Mouse (Mus musculus): ENCODE measurements around the gene Rab25. TPM values are rescaled to one million over a fixed set of nuclear protein-coding genes. Genes with fewer than 3 reads are reported as not detected.

Rab25 gene
- polyA plus RNA-seq, 1 experiment = 35.1 TPM

DNA sequence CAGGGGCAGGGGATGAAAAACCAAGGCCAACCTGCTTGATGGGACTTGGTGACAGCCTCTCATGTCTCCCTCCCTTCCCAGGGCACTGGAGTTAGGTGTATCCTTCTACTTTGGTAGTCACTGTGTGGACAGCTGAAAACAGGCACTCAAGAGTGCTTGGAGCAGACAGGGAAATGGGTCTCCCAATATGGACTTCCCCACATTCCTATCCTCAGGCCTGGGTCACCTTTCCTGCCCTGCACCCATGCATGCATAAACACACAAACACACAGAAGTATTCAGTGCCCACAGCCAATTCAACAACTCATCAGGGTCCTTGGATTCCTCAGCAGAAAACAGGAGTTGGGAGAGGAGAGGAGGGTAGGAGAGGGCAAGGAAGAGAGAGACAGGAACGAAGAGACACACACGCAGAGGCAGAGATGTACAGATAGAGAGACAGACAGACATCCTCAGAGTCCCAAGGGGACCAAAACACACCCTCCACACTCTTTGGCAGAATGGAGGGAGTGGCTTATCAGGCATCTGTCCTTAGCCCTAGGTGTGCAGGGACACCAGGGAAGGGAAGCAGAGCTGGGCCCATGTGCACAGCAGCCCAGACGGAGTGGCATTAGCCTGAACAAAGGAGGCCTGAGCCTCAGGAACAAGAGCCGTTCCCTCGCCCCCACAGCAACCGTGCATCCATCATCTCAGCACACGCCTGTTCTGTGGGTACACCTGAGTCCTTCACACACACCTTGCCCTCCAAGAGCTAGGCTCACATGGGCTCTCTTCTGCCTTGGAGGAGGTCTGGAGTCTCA, 18.7 kb downstream of the Rab25 start:
- TF ChIP-seq EP300 (IDR thresholded peaks at IDR 0.05; ENCODE audit: insufficient read depth, low read depth, low read length) = no peak
- peak overlapping the region; percentile 57 for H3K27ac ChIP-seq (ENCODE audit: insufficient read depth, low read length)
- H3K27me3 ChIP-seq (ENCODE audit: control insufficient read depth, insufficient read depth, low read length, poor library complexity, severe bottlenecking) = no peaks in the 10 kb centered on the region
- no peaks in the 10 kb centered on the region for H3K9me3 ChIP-seq (replicated peaks; ENCODE audit: control insufficient read depth, insufficient read depth, low read length, poor library complexity, severe bottlenecking)
- peak overlapping the region; percentile 84 for H3K9ac ChIP-seq (ENCODE audit: low read depth, poor library complexity, severe bottlenecking)
- peaks cover 4% of the 10 kb centered on the region for H3K4me1 ChIP-seq (ENCODE audit: control insufficient read depth, insufficient read depth, low read length)
- peak overlapping the region; percentile 50 for H3K4me3 ChIP-seq (ENCODE audit: low read depth, low read length)
- H3K36me3 ChIP-seq (ENCODE audit: control insufficient read depth, insufficient read depth, low read length, poor library complexity, severe bottlenecking) = peaks cover 13% of the 10 kb centered on the region

GRCm38 (mm10) chr3:88528646-88529045, 19.5 kb downstream of the Rab25 start:
- peaks cover 18% of the 10 kb centered on the region for H3K36me3 ChIP-seq (ENCODE audit: control insufficient read depth, insufficient read depth, low read length, poor library complexity, severe bottlenecking)

DNA sequence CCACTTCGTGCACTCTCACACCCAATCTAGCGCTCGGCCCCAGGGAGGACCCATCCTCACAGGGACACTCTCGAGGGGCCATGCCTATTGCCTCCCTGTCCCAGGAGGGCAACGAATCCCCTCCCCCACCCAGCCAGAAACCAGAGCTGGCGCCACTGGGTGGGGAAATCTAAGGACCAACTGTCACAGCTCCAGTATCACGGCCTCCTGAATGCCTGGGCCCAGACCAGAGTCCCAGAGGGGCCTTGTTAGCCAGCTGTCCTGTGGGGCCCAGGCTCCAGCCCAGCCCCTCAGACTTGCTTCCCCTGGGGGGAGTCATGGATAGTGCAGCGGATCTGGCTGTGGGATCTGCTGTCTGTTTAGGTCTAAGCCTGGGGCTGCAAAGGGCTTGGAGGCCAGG, 20.5 kb downstream of the Rab25 start:
- peaks cover 4% of the 10 kb centered on the region for H3K4me1 ChIP-seq (ENCODE audit: control insufficient read depth, insufficient read depth, low read length)
- TF ChIP-seq EP300 (IDR thresholded peaks at IDR 0.05; ENCODE audit: insufficient read depth, low read depth, low read length) = no peak
- TF ChIP-seq POLR2A (IDR thresholded peaks at IDR 0.05; ENCODE audit: insufficient read depth, low read length) = no peak
- TF ChIP-seq CTCF (IDR thresholded peaks at IDR 0.05; ENCODE audit: low read depth, low read length) = no peak
- peaks cover 18% of the 10 kb centered on the region for H3K36me3 ChIP-seq (ENCODE audit: control insufficient read depth, insufficient read depth, low read length, poor library complexity, severe bottlenecking)
- H3K27ac ChIP-seq (ENCODE audit: insufficient read depth, low read length) = no peak overlapping the region
- H3K9me3 ChIP-seq (replicated peaks; ENCODE audit: control insufficient read depth, insufficient read depth, low read length, poor library complexity, severe bottlenecking) = no peaks in the 10 kb centered on the region
- H3K9ac ChIP-seq (ENCODE audit: low read depth, poor library complexity, severe bottlenecking) = peak overlapping the region; percentile 3; the same call in 1 of the 2 replicates
- 0 out of 2 replicates have a peak overlapping the region, but pooled peaks have one; percentile 5 for H3K4me3 ChIP-seq (ENCODE audit: low read depth, low read length)
- H3K27me3 ChIP-seq (ENCODE audit: control insufficient read depth, insufficient read depth, low read length, poor library complexity, severe bottlenecking) = no peaks in the 10 kb centered on the region

More at GRCm38 (mm10) chr3:88528646-88529045, 19.5 kb downstream of the Rab25 start:
- H3K9me3 ChIP-seq (replicated peaks; ENCODE audit: control insufficient read depth, insufficient read depth, low read length, poor library complexity, severe bottlenecking) = no peaks in the 10 kb centered on the region
- H3K27me3 ChIP-seq (ENCODE audit: control insufficient read depth, insufficient read depth, low read length, poor library complexity, severe bottlenecking) = no peaks in the 10 kb centered on the region
- TF ChIP-seq EP300 (IDR thresholded peaks at IDR 0.05; ENCODE audit: insufficient read depth, low read depth, low read length) = no peak
- no peak for TF ChIP-seq CTCF (IDR thresholded peaks at IDR 0.05; ENCODE audit: low read depth, low read length)
- no peak for TF ChIP-seq POLR2A (IDR thresholded peaks at IDR 0.05; ENCODE audit: insufficient read depth, low read length)
- peaks cover 4% of the 10 kb centered on the region for H3K4me1 ChIP-seq (ENCODE audit: control insufficient read depth, insufficient read depth, low read length)
- H3K9ac ChIP-seq (ENCODE audit: low read depth, poor library complexity, severe bottlenecking) = 0 out of 2 replicates have a peak overlapping the region, but pooled peaks have one; percentile 84
- no peak overlapping the region for H3K4me3 ChIP-seq (ENCODE audit: low read depth, low read length)
- no peak overlapping the region for H3K27ac ChIP-seq (ENCODE audit: insufficient read depth, low read length)

GRCm38 (mm10) chr3:88526157-88527131, 21.7 kb downstream of the Rab25 start:
- Histone ChIP-seq H3K27ac (ENCODE audit: insufficient read depth, low read length) (no peak overlapping the region), H3K9me3 (replicated peaks; ENCODE audit: control insufficient read depth, insufficient read depth, low read length, poor library complexity, severe bottlenecking) (no peaks in the 10 kb centered on the region), H3K27me3 (ENCODE audit: control insufficient read depth, insufficient read depth, low read length, poor library complexity, severe bottlenecking) (no peaks in the 10 kb centered on the region), H3K4me3 (ENCODE audit: low read depth, low read length) (0 out of 2 replicates have a peak overlapping the region, but pooled peaks have one; percentile 31), H3K4me1 (ENCODE audit: control insufficient read depth, insufficient read depth, low read length) (peaks cover 4% of the 10 kb centered on the region), H3K9ac (ENCODE audit: low read depth, poor library complexity, severe bottlenecking) (0 out of 2 replicates have a peak overlapping the region, but pooled peaks have one; percentile 36), H3K36me3 (ENCODE audit: control insufficient read depth, insufficient read depth, low read length, poor library complexity, severe bottlenecking) (peaks cover 18% of the 10 kb centered on the region)
- peak; percentile 100 for TF ChIP-seq CTCF (IDR thresholded peaks at IDR 0.05; ENCODE audit: low read depth, low read length)
- 0 out of 2 replicates have a peak, but pooled peaks have one; percentile 33 for TF ChIP-seq EP300 (IDR thresholded peaks at IDR 0.05; ENCODE audit: insufficient read depth, low read depth, low read length)
- no peak for TF ChIP-seq POLR2A (IDR thresholded peaks at IDR 0.05; ENCODE audit: insufficient read depth, low read length)

DNA sequence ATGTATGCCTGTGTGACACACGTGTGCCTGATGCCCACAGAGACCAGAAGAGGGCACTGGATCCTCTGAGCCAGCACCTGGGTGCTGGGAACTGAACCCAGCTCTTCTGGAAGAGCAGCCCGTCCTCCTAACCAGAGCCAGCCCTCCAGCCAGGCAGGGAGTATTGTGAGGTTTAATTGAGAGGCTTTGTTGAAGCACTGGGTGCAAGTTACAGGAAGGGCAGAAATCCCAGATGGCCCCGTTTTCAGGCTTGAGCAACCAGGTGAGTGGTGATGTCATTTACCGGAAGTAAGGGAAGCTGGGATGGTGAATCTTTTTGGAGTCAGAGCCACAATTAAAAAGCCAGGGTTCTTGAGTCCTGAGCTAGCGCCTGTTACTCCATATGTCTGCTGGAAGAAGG, 23.1 kb downstream of the Rab25 start:
- Histone ChIP-seq H3K27me3 (ENCODE audit: control insufficient read depth, insufficient read depth, low read length, poor library complexity, severe bottlenecking) (no peaks in the 10 kb centered on the region), H3K4me1 (ENCODE audit: control insufficient read depth, insufficient read depth, low read length) (peaks cover 4% of the 10 kb centered on the region), H3K4me3 (ENCODE audit: low read depth, low read length) (no peak overlapping the region), H3K9me3 (replicated peaks; ENCODE audit: control insufficient read depth, insufficient read depth, low read length, poor library complexity, severe bottlenecking) (no peaks in the 10 kb centered on the region), H3K9ac (ENCODE audit: low read depth, poor library complexity, severe bottlenecking) (no peak overlapping the region), H3K27ac (ENCODE audit: insufficient read depth, low read length) (no peak overlapping the region), H3K36me3 (ENCODE audit: control insufficient read depth, insufficient read depth, low read length, poor library complexity, severe bottlenecking) (peaks cover 18% of the 10 kb centered on the region)
- TF ChIP-seq CTCF (IDR thresholded peaks at IDR 0.05; ENCODE audit: low read depth, low read length) (no peak), EP300 (IDR thresholded peaks at IDR 0.05; ENCODE audit: insufficient read depth, low read depth, low read length) (no peak), POLR2A (IDR thresholded peaks at IDR 0.05; ENCODE audit: insufficient read depth, low read length) (no peak)

Data from ES-Bruce4 (cell line).